Mouse (Mus musculus) C2C12 (cell line): ENCODE data around the gene Camta1.

Experiments
- CTCF ChIP-seq: IDR thresholded peaks from one replicate; pipeline ENCODE4 v1.5.1; 2011; ENCODE audit not compliant: control insufficient read depth, insufficient read depth, insufficient read length
- USF1 ChIP-seq: IDR thresholded peaks from one replicate; pipeline ENCODE4 v1.6.1; 2011; ENCODE audit warnings: low read depth, mild to moderate bottlenecking, control low read depth, moderate library complexity

DNA sequence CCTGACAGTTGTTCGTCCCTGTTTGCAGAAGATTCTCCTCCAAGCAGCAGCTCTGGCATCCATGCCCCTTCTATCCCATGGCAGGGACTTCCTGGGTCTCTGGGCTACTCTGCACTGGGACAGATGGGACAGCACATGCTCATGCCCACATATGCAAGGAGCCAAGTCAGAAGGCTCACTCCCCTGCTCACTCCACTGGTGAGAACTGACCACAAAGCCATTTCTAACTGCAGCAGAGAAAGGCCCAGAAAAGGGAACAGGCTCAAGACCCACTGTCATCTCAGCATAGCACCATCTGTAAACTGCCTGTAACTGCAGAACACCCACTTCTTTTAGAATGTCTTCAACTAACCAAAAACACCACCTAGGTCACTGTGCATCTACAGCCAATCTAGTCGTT, 23.2 kb downstream of the Camta1 start:
- TF ChIP-seq USF1 (no peak), CTCF (no peak)
